Mouse (Mus musculus) ZHBTc4 (cell line): Measurements from ENCODE around the gene Fbxw7.
"Not testable (repeated sequence)": the region's sequence is repeated elsewhere in the genome, so short reads cannot be mapped to it uniquely, and the experiment has no call there.

Experiments
- DNase-seq: peaks from one replicate; pipeline ENCODE4 v3.0.0-alpha.2; 2011; ENCODE audit warnings: low read depth, low spot score

Gene Fbxw7

GRCm38 (mm10) chr3:84826938-84827337, 11.9 kb downstream of the Fbxw7 start:
- peak; percentile 17 for DNase-seq

- DNase-seq = no peak
These were observed 12.5 kb downstream of the Fbxw7 start for GRCm38 (mm10) chr3:84827617-84828016.

DNA sequence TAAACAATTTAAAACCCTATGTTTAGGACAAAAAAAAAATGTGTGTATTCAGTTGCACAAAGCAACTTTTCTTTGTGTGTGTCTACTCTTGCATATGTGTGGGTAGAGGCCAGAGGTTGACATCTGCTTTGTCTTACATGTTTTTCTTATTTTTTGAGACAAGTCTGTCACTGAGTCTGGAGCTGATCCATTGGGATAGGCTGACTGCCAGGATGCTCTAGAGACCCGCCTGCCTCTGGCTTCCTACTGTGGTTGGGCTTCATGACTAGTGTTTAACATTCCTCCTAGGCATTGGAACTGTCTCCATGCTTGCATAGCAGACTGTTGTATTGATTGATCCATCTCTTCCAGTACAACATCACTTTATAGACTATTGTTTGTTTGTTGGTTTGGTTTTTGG, 14.3 kb downstream of the Fbxw7 start:
- DNase-seq = no peak

- DNase-seq = no peak
These were observed 21.0 kb downstream of the Fbxw7 start for GRCm38 (mm10) chr3:84836029-84836428.

- DNase-seq = no peak
These were observed 22.9 kb downstream of the Fbxw7 start for GRCm38 (mm10) chr3:84837984-84838383.

DNA sequence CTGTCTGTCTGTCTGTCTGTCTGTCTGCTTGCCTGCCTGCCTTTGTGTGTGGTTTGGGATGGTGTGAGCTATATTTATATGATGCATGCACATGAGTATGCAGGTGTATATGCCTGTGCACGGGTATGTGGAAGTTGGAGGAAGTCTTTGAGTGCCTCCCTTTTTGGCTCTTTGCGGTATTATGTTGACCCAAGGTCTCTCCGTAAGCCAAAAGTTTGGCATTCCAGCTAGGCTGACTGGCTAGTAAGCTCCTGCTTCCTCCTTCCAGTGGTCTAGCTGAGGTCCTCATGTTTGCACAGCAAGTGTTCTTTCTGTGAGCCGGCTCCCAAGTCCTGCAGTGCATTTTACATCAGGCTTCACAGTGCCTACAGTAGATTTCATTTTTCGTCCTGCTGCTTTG, 24.4 kb downstream of the Fbxw7 start:
- no peak for DNase-seq

GRCm38 (mm10) chr3:84841271-84841670, 26.2 kb downstream of the Fbxw7 start:
- no peak for DNase-seq

- no peak for DNase-seq
These were observed 27.7 kb downstream of the Fbxw7 start for GRCm38 (mm10) chr3:84842793-84843192.

GRCm38 (mm10) chr3:84843594-84843993, 28.5 kb downstream of the Fbxw7 start:
- peak; percentile 70 for DNase-seq

DNA sequence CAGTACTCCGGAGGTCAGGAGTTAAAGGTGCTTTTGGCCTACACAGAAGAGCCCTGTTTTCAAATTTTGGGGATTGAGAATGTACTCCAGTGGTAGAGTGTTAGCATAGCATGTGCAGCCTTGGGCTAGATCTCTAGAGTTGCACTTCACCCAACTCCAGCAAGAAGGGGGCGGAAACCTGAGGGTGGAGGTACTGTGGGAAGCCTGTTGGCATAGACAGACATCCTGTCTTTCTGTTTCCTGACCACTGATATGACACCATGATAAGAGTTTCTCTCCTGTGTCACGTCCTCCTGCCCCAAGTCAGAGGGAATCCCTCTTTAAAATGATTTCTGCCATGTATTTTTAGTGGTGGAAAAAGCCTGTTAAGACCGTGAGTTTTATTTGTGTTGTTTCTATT, 33.7 kb downstream of the Fbxw7 start:
- DNase-seq = no peak

GRCm38 (mm10) chr3:84850418-84850817, 35.4 kb downstream of the Fbxw7 start:
- no peak for DNase-seq

- no peak for DNase-seq
These were observed 36.7 kb downstream of the Fbxw7 start for GRCm38 (mm10) chr3:84851801-84852200.

- DNase-seq = peak; percentile 87
These were observed 37.8 kb downstream of the Fbxw7 start for GRCm38 (mm10) chr3:84852877-84853276.

GRCm38 (mm10) chr3:84854440-84854839, 39.4 kb downstream of the Fbxw7 start:
- DNase-seq = no peak

- no peak for DNase-seq
These were observed 45.6 kb downstream of the Fbxw7 start for GRCm38 (mm10) chr3:84860669-84861068.

DNA sequence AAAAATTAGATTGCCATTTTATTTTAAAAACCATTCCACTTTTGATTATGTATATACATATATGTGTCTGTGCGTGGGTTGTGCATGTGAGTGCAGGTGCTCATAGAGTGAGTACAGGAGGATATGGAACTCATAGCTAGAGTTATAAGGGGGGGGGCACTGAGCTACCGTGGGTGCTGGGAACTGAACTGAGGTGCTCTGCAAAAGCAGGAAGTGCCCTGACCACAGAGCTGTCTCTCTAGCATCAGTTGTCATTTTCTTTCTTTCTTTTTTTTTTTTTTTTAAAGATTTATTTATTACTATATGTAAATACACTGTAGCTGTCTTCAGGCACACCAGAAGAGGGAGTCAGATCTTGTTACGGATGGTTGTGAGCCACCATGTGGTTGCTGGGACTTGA, 46.7 kb downstream of the Fbxw7 start:
- not testable (repeated sequence) for DNase-seq

DNA sequence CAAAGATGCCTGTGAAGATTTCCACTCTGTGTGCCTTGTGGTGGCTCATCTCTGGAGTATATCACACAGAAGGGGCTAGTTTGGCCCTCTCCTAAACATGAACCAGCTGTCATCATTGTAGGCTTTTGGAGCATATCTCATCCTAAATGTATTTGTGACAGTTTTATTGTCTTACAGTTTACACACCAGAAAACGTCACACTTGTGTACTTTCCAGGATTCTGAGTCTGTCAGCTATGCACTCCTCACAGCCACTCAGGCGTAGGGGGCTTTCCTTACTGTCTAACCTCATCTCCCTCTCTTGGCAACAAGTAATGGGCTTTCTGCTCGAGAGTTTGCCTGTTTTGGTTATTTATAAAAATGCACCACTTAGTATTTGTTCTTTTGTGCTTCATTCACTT, 50.6 kb downstream of the Fbxw7 start:
- DNase-seq = no peak

- DNase-seq = no peak
These were observed 51.8 kb downstream of the Fbxw7 start for GRCm38 (mm10) chr3:84866866-84867265.

DNA sequence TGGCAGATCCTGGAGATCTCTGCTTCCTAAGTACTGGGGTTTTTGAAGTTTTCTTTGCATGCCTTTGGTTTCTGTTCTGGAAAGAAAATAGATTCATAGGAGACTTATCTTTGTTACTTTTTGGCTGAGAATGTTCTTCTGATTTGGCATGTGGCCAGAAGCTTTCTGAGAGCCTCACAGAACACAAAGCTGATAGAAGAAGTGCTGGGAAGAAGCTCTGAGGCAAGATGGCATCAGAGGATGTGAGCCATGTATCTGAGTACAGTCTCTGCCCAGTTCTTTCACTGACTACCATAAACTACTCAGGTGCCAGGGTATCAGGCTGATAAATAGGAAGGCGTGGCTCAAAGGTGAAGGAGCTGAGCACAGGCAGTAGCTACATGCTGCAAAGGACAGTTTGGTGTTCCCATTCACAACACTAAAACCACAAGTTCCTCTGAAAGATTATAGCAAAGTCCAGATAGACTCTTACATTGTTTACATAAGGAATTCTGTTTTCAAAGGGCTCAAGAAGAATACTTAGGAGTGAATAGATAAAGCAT, 52.4 kb downstream of the Fbxw7 start:
- no peak for DNase-seq

DNA sequence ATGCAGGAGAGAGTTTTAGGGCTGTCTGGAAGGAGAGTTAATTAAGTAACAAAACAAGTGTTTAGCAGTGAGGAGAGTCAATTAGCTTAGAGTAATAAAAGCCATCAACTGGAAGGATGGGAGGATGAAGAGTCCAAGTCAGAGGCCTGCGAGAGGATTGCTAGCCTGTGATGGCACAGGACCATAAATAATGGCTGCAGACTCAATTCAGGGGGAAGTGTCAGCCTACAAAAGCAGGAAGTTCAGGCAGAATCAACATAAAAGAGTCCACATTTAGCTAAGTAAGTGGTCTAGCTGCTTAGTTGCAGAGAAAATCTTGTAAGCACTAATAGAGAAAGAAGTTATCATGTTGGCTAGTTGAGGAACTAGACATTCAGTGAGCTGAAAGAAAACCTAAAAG, 52.9 kb downstream of the Fbxw7 start:
- no peak for DNase-seq

GRCm38 (mm10) chr3:84870126-84870525, 55.1 kb downstream of the Fbxw7 start:
- DNase-seq = no peak

DNA sequence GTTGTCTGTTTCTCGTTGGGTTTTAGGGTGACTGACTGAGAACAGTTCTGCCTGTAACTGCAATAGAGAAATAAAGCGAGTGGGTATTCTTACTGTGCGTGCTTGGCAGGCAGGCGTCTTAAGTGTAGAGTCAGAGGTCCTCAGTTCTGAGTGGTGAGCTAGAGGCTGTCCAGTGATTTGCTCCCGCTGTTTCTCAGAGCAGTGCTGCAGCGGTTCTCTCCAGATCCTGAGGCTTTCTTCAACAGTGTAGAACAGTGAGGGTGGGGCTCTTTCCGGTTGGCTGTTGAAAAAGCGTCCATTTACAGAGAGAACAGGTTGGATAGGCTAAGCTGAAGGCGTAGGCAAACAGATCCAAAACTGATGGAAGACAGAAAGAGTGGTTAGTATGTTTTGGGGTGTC, 60.2 kb downstream of the Fbxw7 start:
- peak; percentile 68 for DNase-seq

GRCm38 (mm10) chr3:84876211-84876610, 61.1 kb downstream of the Fbxw7 start:
- no peak for DNase-seq

- peak; percentile 42 for DNase-seq
These were observed 68.9 kb downstream of the Fbxw7 start for GRCm38 (mm10) chr3:84883817-84884483.
